ENCODE assay signal across 22 mouse cellular contexts in genomic region chr2:52804826-52805149, GRCm38 (mm10). TPM values are rescaled to one million over a fixed set of nuclear protein-coding genes. Genes with fewer than 3 reads are reported as not detected.
DNase-seq lines count a peak whose midpoint lies in the region; ATAC-seq and TF ChIP-seq lines count a peak whose summit lies in the region.
"Had no signal": no experiment of that assay in that cellular context is flagged by ENCODE, and none has a peak within 500 bp of the region (broad histone marks: within the 10 kb centered on the region; RNA-seq: fewer than 3 reads in every experiment).

No protein-coding gene starts in this region.

- 26% methylated on average over 1 of the region's 1 CpGs for WGBS in embryonic facial prominence, embryonic 15.5 days

- no peaks in the 10 kb centered on the region for H3K27me3 ChIP-seq in embryonic facial prominence, embryonic 15.5 days
- H3K27me3 ChIP-seq: embryonic facial prominence, embryonic 13.5 days; heart, embryonic 12.5 days; hindbrain, embryonic 12.5 days; limb, embryonic 15.5 days; neural tube, embryonic 12.5 days; stomach, embryonic 15.5 days had no signal

- H3K36me3 ChIP-seq in embryonic facial prominence, embryonic 15.5 days, result no peaks in the 10 kb centered on the region
- H3K36me3 ChIP-seq: embryonic facial prominence, embryonic 13.5 days; G1E; heart, embryonic 12.5 days; hindbrain, embryonic 12.5 days; limb, embryonic 15.5 days; neural tube, embryonic 12.5 days; stomach, embryonic 15.5 days had no signal

- H3K9me3 ChIP-seq in embryonic facial prominence, embryonic 15.5 days (replicated peaks), result no peaks in the 10 kb centered on the region
- H3K9me3 ChIP-seq: embryonic facial prominence, embryonic 13.5 days; G1E; heart, embryonic 12.5 days; hindbrain, embryonic 12.5 days; limb, embryonic 15.5 days; neural tube, embryonic 12.5 days; stomach, embryonic 15.5 days had no signal

- H3K4me1 ChIP-seq in embryonic facial prominence, embryonic 15.5 days, result no peaks in the 10 kb centered on the region
- H3K4me1 ChIP-seq: heart, embryonic 12.5 days; megakaryocyte, embryonic 14.5 days; neural tube, embryonic 12.5 days; stomach, embryonic 15.5 days had no signal

- TF ChIP-seq CTCF in left cerebral cortex, adult 2 months (IDR thresholded peaks at IDR 0.05), result no peak

- 0 out of 2 replicates have a peak overlapping the region, but pooled peaks have one; percentile 3 for H3K27ac ChIP-seq in left cerebral cortex, adult 2 months
- H3K27ac ChIP-seq in embryonic facial prominence, embryonic 15.5 days (replicated peaks), result no peak overlapping the region
- H3K27ac ChIP-seq: embryonic facial prominence, embryonic 13.5 days; hindbrain, embryonic 12.5 days; limb, embryonic 15.5 days; liver, embryonic 14.5 days; neural tube, embryonic 12.5 days; stomach, embryonic 15.5 days had no signal

- peak; percentile 20 to 42 for DNase-seq in cerebellum, postnatal 10 days
- DNase-seq in heart, postnatal 36 days, result peak; percentile 7 to 8
- no peak for DNase-seq in heart, adult 11 months
- DNase-seq in left cerebral cortex, adult 2 months (ENCODE audit: extremely low spot score in 1 of 2, low spot score in 2 of 2), result no peak
- no peak for DNase-seq in left cerebral cortex, postnatal 25 days (ENCODE audit: low spot score in 2 of 2)
- DNase-seq: thymus, adult 18-20 months; thymus, postnatal 36 days had no signal

- no peak overlapping the region for H3K4me2 ChIP-seq in embryonic facial prominence, embryonic 15.5 days (replicated peaks)
- H3K4me2 ChIP-seq: embryonic facial prominence, embryonic 13.5 days; heart, embryonic 12.5 days; hindbrain, embryonic 12.5 days; limb, embryonic 15.5 days; lung, embryonic 14.5 days; neural tube, embryonic 12.5 days; stomach, embryonic 15.5 days had no signal

- H3K9ac ChIP-seq in embryonic facial prominence, embryonic 15.5 days, result no peak overlapping the region
- H3K9ac ChIP-seq: embryonic facial prominence, embryonic 13.5 days; heart, embryonic 12.5 days; hindbrain, embryonic 12.5 days; limb, embryonic 15.5 days; liver, embryonic 14.5 days; lung, embryonic 14.5 days; neural tube, embryonic 12.5 days; stomach, embryonic 15.5 days had no signal

- no peak overlapping the region for H3K4me3 ChIP-seq in left cerebral cortex, adult 2 months
- no peak overlapping the region for H3K4me3 ChIP-seq in embryonic facial prominence, embryonic 15.5 days (replicated peaks)
- H3K4me3 ChIP-seq: embryonic facial prominence, embryonic 13.5 days; heart, embryonic 12.5 days; hindbrain, embryonic 12.5 days; limb, embryonic 15.5 days; megakaryocyte, embryonic 14.5 days; neural tube, embryonic 12.5 days; stomach, embryonic 15.5 days had no signal

- ATAC-seq in cerebellum, adult (ENCODE audit: insufficient number of reproducible peaks, low FRiP score, low TSS enrichment), result no peak
- ATAC-seq in embryonic facial prominence, embryonic 15.5 days (ENCODE audit: insufficient number of reproducible peaks, low FRiP score, low TSS enrichment, low read depth), result 0 out of 2 replicates have a peak, but pooled peaks have one; percentile 39
- no peak for ATAC-seq in megakaryocyte-erythroid progenitor cell, adult 5-6 weeks (replicated peaks; ENCODE audit: low FRiP score, low TSS enrichment, poor library complexity, severe bottlenecking)
- ATAC-seq: activated CD4-positive, CD25-positive, alpha-beta regulatory T cell, adult 4 months; CD4-positive, CD25-positive, alpha-beta regulatory T cell, adult 4 months had no signal

- intact Hi-C loops in heart, postnatal 36 days (cut with DNase I), result no loop called here
- intact Hi-C loops in left cerebral cortex, adult 2 months (cut with DNase I), result no loop called here
- intact Hi-C loops in left cerebral cortex, postnatal 25 days (cut with DNase I), result no loop called here

RNA-seq across cellular contexts. Expression of gene Fmnl2, which starts 52.9 kb away (rescaled TPM):
- total RNA-seq in heart, postnatal 36 days (2021), result 1 to 10 TPM; 5.6 to 6.8 TPM
- total RNA-seq in left cerebral cortex, adult 2 months (2021), result 10 to 100 TPM; 41.8 to 42.0 TPM
- 10 to 100 TPM; 45.5 to 46.8 TPM for total RNA-seq in left cerebral cortex, postnatal 25 days (2021)
- 8.1 and 9.2 TPM in 2 replicates for polyA plus RNA-seq in embryonic facial prominence, embryonic 15.5 days (2015; fragmentation: Nextera tagmentation; extraction: Ambion mirVana)
- 0.35 TPM in 1 of 2 replicates, not detected in the other for total RNA-seq in megakaryocyte-erythroid progenitor cell, adult 5-6 weeks (2014; fragmentation: Nextera tagmentation)
- total RNA-seq in megakaryocyte-erythroid progenitor cell, adult 5-6 weeks (2017), result 0.70 and 0.76 TPM in 2 replicates
- total RNA-seq: G1E had no signal
- polyA plus RNA-seq: G1E had no signal

Comparison
In these comparisons a context has a peak if more than half of its experiments do, and no peak if none do; other contexts are left out.
1. DNase-seq: peak in cerebellum, postnatal 10 days (2 of 2) and heart, postnatal 36 days (2 of 2); none in heart, adult 11 months (single experiment), left cerebral cortex, adult 2 months (0 of 2) and left cerebral cortex, postnatal 25 days (0 of 2).
2. RNA of gene Fmnl2, which starts 52.9 kb away (total RNA-seq): 45.5 to 46.8 TPM in left cerebral cortex, postnatal 25 days and 41.8 to 42.0 TPM in left cerebral cortex, adult 2 months; 5.6 to 6.8 TPM in heart, postnatal 36 days and 0.35 to 0.76 TPM in megakaryocyte-erythroid progenitor cell, adult 5-6 weeks; every median in the first group is over 4 times any median in the second.